Mouse (Mus musculus) adrenal gland, adult 8-10 months (tissue): ENCODE measurements around the gene Zfand2b. TPM values are rescaled to one million over a fixed set of nuclear protein-coding genes. Genes with fewer than 3 reads are reported as not detected.
A peak's percentile ranks its signal among the peaks of the same experiment; 100 is the strongest.

ENCODE experiments used
- DNase-seq: peaks from one replicate; pipeline ENCODE4 v3.0.0; 2022
- total RNA-seq, 4 experiments: library from RNA; stranded (reverse); gene quantifications; 2 replicates each; pipeline ENCODE4 v1.2.4; 2022

The Zfand2b gene
- total RNA-seq, 4 experiments from 2014 or later: 34.2 to 39.7 (median 36.2) TPM

DNA sequence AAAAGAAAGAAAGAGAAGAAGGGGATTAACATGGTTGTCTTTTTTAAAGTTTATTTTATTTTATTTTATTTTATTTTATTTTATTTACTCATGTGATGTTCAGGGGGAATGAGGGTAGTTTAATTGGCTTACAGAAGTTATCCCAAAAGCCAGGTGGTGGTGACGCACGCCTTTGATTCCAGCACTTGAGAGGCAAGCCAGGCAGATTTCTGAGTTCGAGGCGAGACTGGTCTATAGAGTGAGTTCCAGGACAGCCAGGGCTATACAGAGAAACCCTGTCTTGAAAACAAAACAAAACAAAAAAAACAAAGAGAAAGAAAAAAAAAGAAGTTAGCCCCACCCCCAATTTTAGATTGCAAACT lies 8.2 kb upstream of the Zfand2b start:
- no peak for DNase-seq

DNA sequence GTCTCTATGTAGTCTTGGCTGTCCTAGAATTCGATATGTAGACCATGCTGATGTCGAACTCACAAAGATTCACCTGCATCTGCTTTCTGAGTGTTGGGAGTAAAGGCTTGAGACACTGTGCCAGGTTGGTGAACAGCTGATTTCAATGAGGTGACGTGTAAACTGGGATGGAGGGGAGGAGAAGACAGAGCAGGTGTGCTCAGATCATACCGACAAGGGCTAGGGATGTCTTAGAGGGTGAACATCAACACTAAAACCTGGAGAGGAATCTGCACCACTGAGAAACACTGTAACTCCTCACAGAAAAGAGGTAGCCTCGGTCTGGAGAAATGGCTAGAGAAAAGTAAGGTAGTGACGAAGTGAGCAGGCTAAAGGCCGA lies 364 bp upstream of the Zfand2b start:
- DNase-seq: no peak

DNA sequence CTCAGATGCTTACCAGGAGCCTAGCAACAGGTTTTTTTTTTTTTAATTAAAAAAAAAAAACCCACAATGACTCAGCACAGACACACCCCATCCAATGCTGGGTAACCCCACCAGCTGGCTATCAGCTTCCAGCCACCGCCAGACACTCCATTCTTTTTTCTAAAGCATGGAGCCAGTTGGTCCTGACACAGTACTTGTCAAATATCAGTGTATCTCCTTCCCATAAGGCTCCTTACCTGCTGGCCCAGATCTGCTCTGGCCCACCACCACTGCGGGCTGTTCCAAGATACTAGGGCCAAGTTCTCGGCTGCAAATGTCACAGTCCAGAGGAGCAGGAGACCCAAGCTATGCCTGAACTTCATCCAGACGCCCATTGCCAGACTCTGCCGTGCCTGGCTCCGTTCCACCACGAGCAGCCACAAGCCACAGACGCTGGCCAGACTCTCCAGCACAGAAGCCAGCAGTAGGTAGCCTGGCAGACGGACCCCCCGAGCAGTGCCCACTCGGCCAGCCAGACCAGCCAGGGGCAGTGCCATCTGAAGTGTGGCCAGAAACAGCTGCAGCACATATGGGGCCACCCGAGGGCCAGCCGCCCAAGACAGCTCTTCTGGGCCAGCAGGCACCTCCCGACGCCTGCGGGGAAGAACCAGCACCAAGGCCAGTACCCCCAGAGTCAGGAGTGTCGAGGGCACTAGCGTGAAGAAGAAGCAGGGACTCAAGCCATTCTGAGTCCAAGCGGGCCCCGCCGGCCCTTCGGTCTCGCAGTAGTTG lies 11.1 kb downstream of the Zfand2b start:
- DNase-seq: no peak

DNA sequence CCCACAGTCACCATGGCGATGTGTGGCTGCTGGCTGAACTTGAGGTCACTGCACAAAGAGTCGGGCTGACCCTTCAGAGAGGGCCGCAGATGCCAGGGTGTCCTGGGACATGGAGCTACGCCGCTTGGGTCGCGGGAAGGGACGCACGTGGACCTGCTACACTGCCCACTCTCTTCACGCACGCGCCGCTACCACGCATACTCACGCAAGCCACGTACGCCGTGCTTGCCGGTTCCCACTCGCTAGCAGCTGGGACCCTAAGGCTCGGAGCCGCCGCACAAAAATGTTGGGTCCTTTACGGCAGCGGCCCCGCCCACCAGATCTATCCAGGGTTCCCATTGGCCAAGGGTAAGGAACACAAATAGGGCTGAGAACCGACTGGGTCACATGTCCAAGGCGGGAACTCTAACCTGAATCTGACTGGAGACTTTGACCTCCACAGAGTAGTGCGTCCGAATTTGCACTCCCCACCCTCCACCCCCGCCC lies 11.7 kb downstream of the Zfand2b start, which contains the start of gene Abcb6:
Gene Abcb6, minus strand, starts transcription at position 288 of the 486 bp plus-strand sequence.
- DNase-seq: peak; percentile 85

DNA sequence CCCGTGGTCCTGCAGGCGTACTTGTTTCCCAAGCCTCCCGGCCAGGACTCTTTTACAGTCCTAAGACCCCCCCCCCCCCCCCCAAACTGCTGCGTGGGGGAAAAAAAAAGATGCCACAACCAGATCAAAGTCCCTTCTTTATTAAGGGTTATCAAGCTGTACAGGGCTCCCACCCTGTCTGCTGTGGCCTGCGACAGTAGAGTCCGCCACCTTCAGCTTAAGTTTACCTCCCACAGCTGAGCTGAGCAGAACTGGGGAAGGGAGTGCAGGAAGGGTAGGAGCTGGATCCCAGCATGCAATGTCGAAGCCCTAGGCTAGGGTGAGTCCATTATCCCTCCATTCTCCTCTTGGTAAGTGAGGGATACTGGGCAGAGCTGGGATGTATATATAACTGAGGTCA lies 12.3 kb downstream of the Zfand2b start:
- DNase-seq: no peak

DNA sequence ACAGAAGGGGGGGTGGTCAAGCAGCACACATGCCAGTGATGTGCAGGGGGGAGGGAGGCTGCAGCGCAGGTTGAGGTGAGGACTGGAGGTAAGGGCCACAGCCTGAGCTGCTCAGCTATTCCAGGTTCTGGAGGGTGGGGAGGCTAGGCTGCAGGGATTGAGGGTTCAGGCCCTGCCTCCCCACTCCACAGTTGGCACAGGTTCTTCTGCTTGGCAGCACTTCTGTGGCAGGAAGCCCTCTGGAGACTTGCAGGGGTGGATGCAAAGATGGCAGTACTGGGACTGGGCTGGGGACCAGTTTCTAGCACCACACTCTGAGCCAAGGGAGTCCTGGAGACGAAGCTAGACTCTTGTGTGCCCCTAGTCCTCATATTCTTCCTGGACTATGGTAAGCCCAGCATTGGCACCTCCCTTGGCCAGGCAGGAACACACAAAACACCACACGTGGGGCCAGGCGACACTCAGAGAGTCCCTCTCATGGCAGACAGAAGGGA lies 13.0 kb downstream of the Zfand2b start:
- no peak for DNase-seq

DNA sequence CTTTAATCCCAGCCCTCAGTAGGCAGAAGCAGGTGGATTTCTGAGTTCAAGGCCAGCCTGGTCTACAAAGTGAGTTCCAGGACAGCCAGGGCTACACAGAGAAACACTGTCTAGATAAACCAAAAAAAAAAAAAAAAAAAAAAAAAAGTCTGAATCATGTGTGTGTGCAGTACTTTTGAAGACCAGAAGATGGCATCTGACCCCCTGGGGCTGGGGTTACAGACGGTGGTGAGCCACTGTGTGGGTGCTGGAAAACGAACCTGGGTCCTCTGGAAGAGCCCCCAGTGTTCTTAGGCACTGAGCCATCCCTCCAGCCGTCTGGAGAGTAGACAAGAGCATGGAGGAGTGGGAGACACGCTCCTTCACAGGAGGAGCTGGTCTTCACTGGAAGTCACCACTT lies 13.7 kb downstream of the Zfand2b start:
- DNase-seq: no peak

DNA sequence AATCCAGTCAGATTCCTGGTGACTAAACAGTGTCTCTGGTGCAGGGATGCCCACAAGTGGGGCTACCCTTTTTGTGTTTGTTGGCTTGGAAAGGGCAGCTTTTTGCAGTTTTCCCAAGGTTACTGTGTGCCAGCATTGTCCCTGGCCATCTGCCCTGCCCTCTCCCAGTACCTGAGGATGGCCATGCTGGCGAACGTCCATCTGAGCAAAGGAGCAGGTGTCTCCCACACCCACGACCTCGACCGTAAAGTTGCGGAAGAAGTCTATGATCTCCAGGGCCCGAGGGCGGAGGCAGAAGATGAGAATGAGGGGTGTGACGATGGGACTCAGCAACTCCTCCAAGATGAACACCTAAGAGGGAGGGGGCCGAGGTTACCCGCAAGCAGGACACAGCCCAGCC lies 17.0 kb downstream of the Zfand2b start:
- DNase-seq: no peak

DNA sequence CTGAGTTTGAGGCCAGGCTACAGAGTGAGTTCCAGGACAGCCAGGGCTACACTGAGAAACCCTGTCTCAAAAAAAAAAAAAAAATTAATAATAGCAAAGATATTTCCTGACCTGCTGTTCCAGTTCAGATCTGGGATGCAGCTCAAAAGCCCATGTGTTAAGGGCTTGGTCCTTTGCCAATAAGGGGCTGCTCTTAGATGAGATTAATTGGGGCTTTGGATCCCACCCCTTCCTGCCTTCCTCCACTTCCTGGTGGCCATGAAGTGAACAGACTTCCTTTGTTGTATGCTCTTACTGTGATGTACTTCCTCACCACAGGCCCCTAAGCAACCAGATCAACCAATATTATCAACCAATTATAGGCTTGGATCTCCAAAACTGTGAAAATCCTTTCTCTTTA lies 18.7 kb downstream of the Zfand2b start:
- DNase-seq: no peak

DNA sequence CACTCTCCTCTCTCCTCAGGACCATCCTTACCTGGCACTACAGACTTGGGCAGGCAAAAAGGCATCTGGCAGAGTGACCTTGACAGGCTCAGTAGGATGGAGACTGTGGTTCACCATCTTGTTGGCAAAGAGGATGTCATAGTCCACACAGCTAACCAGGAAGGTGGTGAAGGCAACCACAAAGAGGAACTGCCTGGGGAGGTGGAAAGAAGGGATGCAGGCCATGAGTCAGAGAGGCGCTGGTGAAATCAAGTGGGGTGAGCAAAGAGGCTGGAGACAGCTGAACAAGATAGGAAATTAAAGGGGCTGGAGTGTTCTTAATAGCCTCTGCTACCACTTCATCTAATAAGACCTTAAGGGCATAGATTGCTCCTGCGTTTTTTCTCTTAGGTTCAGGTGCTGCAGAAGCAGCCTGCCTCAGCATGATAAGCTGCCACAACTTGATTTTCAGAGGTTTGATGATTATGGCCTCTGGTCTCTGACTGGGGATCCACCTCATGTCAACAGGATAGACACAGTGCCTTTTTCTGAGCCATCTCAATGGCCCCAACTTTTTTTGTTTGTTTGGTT lies 19.6 kb downstream of the Zfand2b start:
- no peak for DNase-seq

DNA sequence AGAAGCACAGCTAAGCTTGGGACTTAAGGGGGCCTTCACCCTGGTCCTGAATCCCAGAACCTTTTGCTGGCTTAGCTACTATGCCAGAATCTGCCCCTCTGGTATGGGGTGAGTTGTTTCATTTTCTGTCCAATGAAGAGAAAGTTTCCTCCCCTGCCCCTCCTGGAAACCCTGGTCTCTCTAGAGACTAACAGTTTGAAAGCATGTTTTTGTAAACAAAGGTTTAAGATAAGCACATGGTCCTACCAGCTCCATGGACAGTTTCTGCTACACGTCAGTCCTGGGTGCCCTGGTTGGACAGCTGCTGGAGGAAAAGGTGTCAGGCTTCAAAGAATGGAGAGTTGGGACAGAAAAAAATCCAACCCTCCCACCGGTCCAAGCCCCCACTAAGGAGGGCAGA lies 22.1 kb downstream of the Zfand2b start:
- no peak for DNase-seq

DNA sequence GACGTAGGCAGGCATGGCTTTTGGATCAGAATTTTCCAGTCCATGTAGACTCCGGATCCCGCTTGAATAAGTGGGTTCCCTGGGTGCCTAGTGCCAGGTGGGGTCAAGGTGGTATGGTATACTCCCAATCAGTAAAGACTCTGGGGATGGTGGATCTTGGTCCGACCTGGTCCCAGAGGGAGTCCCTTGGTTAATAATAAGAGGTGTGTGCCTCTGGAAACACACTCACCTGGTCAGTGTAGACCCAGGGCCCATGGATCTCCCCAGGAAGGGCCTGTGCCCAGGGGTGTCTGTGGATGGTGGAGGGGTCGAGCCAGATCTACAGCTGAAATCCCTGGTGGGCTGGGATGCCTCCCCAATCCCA lies 22.8 kb downstream of the Zfand2b start:
- DNase-seq: no peak

DNA sequence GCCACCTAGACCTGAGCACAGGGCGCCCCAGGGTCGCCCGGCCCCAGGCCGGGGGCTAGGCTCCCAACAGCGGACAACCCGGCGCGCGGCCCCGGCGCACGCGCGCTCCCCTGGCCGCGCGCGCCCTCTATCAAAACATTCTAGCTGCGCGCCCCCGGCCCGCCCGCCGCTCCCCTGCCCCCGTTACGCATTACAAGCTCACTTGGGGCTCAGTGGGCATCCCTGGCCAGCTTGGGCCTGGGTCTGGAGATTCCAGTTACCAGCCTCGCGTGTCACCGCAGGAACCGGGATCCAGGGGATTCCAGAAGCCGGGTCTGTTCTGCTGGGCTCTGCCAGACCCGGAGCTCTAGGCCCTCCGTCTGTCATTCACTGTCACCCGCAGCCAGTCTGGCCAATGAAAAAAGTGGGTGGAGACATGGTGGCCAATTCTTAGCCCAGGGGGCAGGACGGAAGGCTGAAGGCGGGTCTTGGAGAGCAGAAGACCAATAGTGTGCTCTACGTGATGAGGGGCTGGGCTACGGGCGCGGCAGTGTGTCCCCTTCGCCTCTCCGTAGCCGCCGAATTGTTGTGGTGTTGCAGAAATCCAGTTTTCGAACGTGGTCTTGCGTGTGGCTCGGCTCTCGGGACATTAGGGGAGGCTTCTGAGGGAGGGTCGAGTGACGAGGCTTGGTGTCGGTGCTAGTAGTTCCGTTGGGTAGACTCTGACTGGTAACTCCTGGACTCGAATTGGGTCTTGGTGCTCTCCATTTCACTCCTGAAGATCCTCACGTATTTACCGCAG lies 23.4 kb downstream of the Zfand2b start, which contains the start of the genes Ankzf1 and Atg9a:
Gene Ankzf1, plus strand, starts transcription at position 530 of the 781 bp plus-strand sequence.
Gene Atg9a, minus strand, starts transcription at position 575 of the 781 bp plus-strand sequence.
- DNase-seq: peak; percentile 98

DNA sequence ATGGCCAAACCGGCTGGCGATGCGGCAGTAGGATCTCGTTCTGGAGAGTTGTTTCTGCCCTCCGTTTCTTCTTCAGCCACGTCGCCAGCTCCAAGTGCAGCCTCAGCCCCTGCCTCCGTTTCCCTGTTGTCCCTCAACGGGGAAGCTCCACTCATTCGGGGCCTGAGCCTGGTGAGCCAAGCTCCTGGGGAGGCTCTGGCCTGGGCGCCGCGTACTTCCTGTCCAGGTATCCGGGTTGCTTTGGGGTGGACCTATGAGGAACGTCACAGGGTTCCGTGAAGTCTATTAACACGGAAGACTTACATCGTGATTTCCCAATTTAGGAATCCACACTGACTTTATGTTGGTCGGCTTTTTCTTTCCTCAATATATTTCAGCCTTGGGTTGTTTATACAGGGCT lies 24.0 kb downstream of the Zfand2b start:
- DNase-seq: peak; percentile 41

DNA sequence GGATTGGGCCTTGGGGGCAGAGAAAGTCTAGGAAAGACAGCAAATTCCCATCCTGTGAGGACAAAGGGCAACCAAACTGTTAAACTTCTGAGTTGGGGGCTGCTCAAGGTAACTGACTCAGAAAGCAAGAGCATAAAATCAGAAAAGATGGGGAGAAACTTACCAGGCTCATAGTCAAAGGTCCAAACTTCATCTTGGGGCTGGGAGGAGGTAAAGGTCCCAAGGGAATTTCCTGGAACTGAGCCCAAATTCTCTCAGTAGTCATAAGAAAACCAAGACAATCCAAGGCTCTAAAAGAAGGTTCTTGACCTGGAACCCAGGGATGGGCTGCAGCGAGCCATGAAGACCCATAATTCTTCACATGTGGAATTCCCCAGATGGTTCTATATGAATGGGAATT lies 32.8 kb downstream of the Zfand2b start:
- DNase-seq: no peak

DNA sequence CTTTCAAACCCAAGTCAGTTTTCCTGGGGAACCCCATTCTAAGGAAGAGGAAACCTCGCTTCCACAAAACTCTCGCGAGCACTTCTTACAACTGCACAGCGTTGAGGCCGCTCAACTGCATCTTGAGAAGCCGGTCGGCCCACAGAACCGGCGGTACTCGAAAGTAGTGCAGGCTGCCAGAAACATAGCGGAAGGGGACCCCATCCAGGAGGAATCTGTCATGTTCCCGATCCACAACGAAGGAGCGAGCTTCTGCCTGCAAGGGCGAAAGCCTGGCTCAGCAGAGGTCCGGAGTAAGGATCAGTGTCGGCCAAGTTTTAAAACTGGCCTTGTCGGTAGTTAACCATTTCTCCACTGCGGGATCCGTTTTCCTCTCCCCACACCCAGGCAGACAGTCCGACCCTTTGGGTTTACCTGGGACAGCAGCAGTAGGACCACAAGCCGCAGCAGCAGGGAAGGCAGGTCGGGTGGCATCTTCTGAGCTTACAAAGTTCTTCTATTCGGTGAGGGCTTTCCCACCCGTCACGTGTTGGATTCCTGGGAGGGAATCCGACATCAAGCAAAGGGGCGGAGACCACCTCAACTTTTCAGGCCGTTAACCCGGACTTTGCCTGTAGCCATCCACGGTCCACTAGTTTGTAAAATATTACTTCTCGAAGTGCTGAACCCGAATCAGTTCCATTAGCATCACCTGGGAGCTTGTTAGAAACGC lies 40.7 kb downstream of the Zfand2b start:
- peak; percentile 34 for DNase-seq

DNA sequence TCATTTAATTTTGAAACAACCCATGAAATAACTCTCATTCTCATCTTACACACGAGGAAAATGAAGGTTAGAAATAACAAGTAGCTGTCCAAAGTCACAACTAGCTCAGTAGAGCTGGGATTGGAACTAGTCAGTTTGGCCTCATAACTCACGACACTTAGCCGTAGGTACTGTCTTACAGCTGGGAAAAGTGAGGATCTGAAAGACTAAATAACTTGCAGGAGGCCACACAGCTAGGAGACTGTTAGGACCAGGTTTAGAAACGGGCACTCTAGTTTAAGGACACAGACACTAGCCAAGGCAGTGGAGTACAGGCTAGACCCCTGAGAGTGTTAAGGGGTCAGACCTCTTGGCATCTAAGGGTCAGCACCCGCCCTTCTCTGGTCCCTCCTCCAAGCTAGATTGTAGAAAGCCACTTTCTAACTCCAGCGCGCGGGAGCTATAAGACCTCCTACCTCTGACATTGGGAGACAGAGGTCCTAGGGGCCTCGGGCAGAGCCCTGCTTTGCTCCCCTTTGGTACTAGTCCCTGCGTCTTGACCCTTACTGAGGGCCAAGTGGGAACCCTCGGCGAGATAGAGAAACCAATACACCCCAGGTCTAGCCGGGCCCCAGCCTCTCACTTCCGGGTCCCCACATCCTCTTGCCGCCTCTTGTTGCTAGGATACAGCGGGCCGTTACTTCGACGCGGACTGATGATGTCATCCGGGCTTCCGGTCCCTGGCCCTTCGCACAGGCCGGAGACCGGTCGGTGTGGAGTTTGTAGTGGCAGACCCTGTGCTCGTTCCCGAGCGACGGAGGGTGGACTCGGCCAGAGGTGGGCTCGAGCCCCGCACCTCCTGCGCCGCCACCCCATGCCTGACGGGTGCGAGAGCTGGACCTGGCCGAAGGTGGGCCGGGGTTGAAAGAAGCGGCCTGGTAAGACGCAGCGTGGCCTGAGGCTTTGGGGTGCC lies 42.0 kb downstream of the Zfand2b start, which contains the start of the genes Glb1l and Stk16:
Gene Glb1l, minus strand, starts transcription at position 678 of the 952 bp plus-strand sequence.
Gene Stk16, plus strand, starts transcription at position 703 of the 952 bp plus-strand sequence.
- DNase-seq: peak; percentile 95

DNA sequence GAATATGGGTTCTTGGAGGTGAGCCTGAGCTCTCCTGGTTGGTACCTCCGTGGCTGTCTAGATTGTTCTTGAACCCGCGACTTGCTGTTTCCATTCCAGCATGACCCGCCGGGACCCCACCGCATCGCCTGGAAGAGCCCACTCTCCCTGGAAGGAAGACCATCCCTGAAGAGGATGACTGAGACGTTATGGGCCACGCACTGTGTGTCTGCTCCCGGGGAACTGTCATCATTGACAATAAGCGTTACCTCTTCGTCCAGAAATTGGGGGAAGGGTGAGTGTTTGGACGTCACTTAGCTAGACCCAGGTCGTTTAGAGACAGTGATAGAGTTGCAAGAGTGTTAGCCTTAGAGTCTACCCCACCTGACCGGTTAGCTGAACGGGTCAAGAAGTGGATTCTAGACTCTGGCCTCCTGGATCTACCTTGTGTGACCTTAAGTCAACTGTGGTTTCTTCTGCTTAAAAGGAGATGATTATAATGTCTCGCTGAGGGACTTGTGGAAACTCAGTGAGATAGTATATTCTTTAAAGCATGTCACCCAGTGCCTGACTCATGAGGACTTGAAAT lies 42.8 kb downstream of the Zfand2b start:
- DNase-seq: no peak

DNA sequence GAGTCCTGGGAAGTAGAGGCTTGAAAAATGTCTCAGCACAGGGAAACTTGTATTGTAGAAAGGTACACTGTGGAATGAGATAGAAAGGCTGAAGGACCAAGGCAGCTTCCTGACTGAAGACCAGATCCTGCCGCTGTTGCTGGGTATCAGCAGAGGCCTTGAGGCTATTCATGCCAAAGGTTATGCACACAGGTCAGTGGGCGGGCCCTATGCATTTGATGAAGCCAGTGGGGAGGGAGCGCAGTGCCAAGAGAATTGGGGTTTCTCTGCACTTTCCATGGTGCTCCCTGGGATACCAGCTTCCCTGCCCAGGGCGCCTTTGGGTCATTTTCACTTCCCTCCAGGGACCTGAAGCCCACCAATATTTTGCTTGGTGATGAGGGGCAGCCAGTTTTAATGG lies 44.1 kb downstream of the Zfand2b start:
- DNase-seq: no peak

DNA sequence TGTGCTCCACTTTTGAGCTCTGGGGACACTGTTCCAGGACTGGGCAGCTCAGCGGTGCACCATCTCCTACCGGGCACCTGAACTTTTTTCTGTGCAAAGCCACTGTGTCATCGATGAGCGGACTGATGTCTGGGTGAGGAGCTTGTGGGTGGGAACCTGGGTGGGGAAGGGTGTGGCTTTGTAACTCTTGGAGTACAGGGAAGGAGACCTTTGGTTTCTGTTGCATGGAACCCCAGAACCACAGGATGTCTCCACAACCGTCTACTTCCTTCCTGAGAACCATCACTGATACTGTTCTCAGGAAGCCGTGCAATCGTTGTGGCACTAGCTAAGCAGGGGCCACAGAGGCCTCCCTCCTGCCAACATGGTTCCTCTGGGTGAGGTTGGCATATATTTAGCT lies 44.6 kb downstream of the Zfand2b start:
- no peak for DNase-seq

DNA sequence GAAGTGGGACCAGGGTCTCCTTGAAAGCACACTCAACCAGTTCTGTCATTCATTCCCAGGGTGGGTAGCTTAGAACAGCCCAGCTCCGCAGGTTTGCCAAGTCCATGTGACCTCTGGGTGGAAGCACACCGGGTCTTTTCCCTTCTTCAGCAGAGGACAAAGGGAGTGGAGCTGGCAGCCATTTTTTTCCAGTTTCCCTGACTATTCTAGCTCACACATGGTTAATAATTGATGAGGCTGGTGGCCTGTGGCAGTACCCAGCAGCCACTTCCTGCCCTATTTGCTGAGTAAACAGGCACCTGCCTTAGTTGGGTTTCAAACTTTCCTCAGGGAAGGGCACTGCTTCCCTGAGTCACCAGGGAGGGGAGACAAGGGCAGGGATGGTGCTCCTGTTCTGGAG lies 46.0 kb downstream of the Zfand2b start:
- no peak for DNase-seq
